Mouse (Mus musculus): ENCODE results near the gene Meioc. TPM values are rescaled to one million over a fixed set of nuclear protein-coding genes. Genes with fewer than 3 reads are reported as not detected.
A peak's percentile ranks its signal among the peaks of the same experiment; 100 is the strongest.

Meioc gene
- polyA plus RNA-seq, 1 experiment, result 0.01 TPM

- Histone ChIP-seq H3K36me3 (ENCODE audit: control insufficient read depth, insufficient read depth) (no peaks in the 10 kb centered on the region), H3K4me2 (ENCODE audit: low read depth) (peak overlapping the region; percentile 51), H3K79me2 (ENCODE audit: control insufficient read depth, insufficient read depth) (no peaks in the 10 kb centered on the region), H3K4me3 (no peak overlapping the region), H3K27me3 (ENCODE audit: control insufficient read depth, insufficient read depth, insufficient read length) (no peaks in the 10 kb centered on the region), H3ac (ENCODE audit: control insufficient read depth, insufficient read length) (no peak overlapping the region)
- TF ChIP-seq POLR2A (IDR thresholded peaks at IDR 0.05; ENCODE audit: insufficient read length, low read depth) (no peak), CEBPB (IDR thresholded peaks at IDR 0.05; ENCODE audit: insufficient read depth, poor library complexity, severe bottlenecking) (no peak), MYOD1 (IDR thresholded peaks at IDR 0.05; ENCODE audit: control insufficient read depth in 1 of 3, insufficient read length in 2 of 3, low read depth in 2 of 3) (peak in 2 of 3 experiments; percentile 93 to 94), TCF12 (IDR thresholded peaks at IDR 0.05; ENCODE audit: insufficient read depth, poor library complexity, severe bottlenecking) (peak; percentile 85), USF1 (IDR thresholded peaks at IDR 0.05; ENCODE audit: low read depth) (no peak), POLR2AphosphoS2 (IDR thresholded peaks at IDR 0.05; ENCODE audit: insufficient read length, low read depth) (no peak), SRF (IDR thresholded peaks at IDR 0.05; ENCODE audit: control insufficient read depth, insufficient read length, low read depth) (no peak), MAX (IDR thresholded peaks at IDR 0.05; ENCODE audit: low read depth) (no peak), TCF3 (IDR thresholded peaks at IDR 0.05; ENCODE audit: insufficient read length, low read depth) (peak; percentile 79), E2F4 (IDR thresholded peaks at IDR 0.05; ENCODE audit: insufficient read depth) (no peak), MYOG (IDR thresholded peaks at IDR 0.05; ENCODE audit: control insufficient read depth in 1 of 3, insufficient read depth in 1 of 3, insufficient read length in 2 of 3, low read depth in 2 of 3) (peak; percentile 69 to 98 (median 94)), REST (IDR thresholded peaks at IDR 0.05; ENCODE audit: insufficient read depth, insufficient read length) (no peak)
Measured at GRCm38 (mm10) chr11:102628529-102628928, 35.0 kb upstream of the Meioc start.

DNA sequence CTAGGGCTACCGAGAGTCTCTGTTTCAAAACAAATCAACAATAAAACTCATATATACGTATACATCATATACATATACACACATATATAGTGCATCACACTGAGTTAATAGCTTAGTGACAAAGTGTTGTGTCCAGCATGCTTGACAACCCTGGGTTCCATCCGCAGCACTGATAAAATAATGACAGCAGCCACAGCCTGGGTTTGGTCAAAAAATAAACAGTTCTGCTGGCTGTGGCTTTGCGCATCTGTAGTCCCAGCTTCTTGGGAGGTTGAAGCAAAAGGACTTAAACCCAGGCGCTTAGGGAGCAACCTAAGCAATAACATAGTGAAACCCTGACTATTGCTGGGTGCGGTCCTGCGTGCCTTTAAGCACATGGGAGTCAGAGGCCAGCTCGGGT lies 34.1 kb upstream of the Meioc start:
- no peak overlapping the region for H3ac ChIP-seq (ENCODE audit: control insufficient read depth, insufficient read length)
- no peak overlapping the region for H3K4me3 ChIP-seq
- peak overlapping the region; percentile 14 for H3K4me2 ChIP-seq (ENCODE audit: low read depth)
- no peaks in the 10 kb centered on the region for H3K27me3 ChIP-seq (ENCODE audit: control insufficient read depth, insufficient read depth, insufficient read length)
- no peaks in the 10 kb centered on the region for H3K79me2 ChIP-seq (ENCODE audit: control insufficient read depth, insufficient read depth)
- H3K36me3 ChIP-seq (ENCODE audit: control insufficient read depth, insufficient read depth), result no peaks in the 10 kb centered on the region
- TF ChIP-seq MYOD1 (IDR thresholded peaks at IDR 0.05; ENCODE audit: control insufficient read depth in 1 of 3, insufficient read length in 2 of 3, low read depth in 2 of 3) (no peak), USF1 (IDR thresholded peaks at IDR 0.05; ENCODE audit: low read depth) (no peak), TCF12 (IDR thresholded peaks at IDR 0.05; ENCODE audit: insufficient read depth, poor library complexity, severe bottlenecking) (no peak), SRF (IDR thresholded peaks at IDR 0.05; ENCODE audit: control insufficient read depth, insufficient read length, low read depth) (no peak), E2F4 (IDR thresholded peaks at IDR 0.05; ENCODE audit: insufficient read depth) (no peak), MYOG (IDR thresholded peaks at IDR 0.05; ENCODE audit: control insufficient read depth in 1 of 3, insufficient read depth in 1 of 3, insufficient read length in 2 of 3, low read depth in 2 of 3) (no peak), POLR2AphosphoS2 (IDR thresholded peaks at IDR 0.05; ENCODE audit: insufficient read length, low read depth) (no peak), TCF3 (IDR thresholded peaks at IDR 0.05; ENCODE audit: insufficient read length, low read depth) (no peak), REST (IDR thresholded peaks at IDR 0.05; ENCODE audit: insufficient read depth, insufficient read length) (no peak), POLR2A (IDR thresholded peaks at IDR 0.05; ENCODE audit: insufficient read length, low read depth) (no peak), MAX (IDR thresholded peaks at IDR 0.05; ENCODE audit: low read depth) (no peak), CEBPB (IDR thresholded peaks at IDR 0.05; ENCODE audit: insufficient read depth, poor library complexity, severe bottlenecking) (no peak)

DNA sequence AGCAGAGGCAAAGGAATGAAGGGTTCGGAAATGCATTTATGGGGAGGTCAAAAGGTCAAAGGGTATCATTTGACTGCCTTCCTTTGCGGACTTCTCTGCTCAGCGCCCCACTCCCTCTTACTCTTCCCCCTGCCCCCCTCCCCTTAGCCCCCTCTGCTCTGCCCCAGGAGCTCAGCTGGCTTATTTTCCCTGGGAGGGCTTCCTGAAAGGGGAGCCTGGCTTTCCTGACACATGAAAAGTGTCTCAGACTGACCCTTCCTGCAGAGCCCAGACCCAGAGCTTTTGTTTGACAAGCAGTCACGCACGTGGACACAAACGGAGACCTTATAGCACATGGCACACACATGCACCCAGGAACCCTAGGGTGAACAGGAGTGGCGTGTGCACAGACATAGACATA lies 32.8 kb upstream of the Meioc start:
- TF ChIP-seq E2F4 (IDR thresholded peaks at IDR 0.05; ENCODE audit: insufficient read depth) (no peak), SRF (IDR thresholded peaks at IDR 0.05; ENCODE audit: control insufficient read depth, insufficient read length, low read depth) (no peak), TCF12 (IDR thresholded peaks at IDR 0.05; ENCODE audit: insufficient read depth, poor library complexity, severe bottlenecking) (no peak), REST (IDR thresholded peaks at IDR 0.05; ENCODE audit: insufficient read depth, insufficient read length) (no peak), POLR2AphosphoS2 (IDR thresholded peaks at IDR 0.05; ENCODE audit: insufficient read length, low read depth) (no peak), MAX (IDR thresholded peaks at IDR 0.05; ENCODE audit: low read depth) (no peak), USF1 (IDR thresholded peaks at IDR 0.05; ENCODE audit: low read depth) (no peak), POLR2A (IDR thresholded peaks at IDR 0.05; ENCODE audit: insufficient read length, low read depth) (no peak), CEBPB (IDR thresholded peaks at IDR 0.05; ENCODE audit: insufficient read depth, poor library complexity, severe bottlenecking) (no peak)

DNA sequence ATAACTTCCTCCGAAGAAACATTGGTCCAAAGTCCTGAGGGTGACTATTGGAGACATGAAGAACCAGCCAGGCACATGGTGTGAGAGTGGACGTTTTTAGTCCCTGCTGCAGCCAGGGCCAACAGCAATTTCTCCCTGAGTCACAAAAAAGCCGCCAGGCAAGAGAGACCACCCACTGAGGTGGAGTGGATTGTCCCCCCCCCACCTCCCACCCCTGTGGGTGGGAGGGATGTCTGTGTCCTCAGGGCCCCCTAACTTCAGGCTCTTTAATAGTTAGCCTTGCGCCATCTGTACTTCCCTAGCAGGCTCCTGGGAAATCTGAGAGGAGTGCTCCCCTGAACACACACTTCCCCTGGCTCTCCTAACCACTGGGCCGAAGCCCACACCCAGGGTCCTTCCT lies 32.3 kb upstream of the Meioc start:
- no peak overlapping the region for H3K4me3 ChIP-seq
- no peak for TF ChIP-seq MYOD1 (IDR thresholded peaks at IDR 0.05; ENCODE audit: control insufficient read depth in 1 of 3, insufficient read length in 2 of 3, low read depth in 2 of 3)
- TF ChIP-seq USF1 (IDR thresholded peaks at IDR 0.05; ENCODE audit: low read depth), result no peak
- no peaks in the 10 kb centered on the region for H3K27me3 ChIP-seq (ENCODE audit: control insufficient read depth, insufficient read depth, insufficient read length)
- no peaks in the 10 kb centered on the region for H3K79me2 ChIP-seq (ENCODE audit: control insufficient read depth, insufficient read depth)
- no peaks in the 10 kb centered on the region for H3K36me3 ChIP-seq (ENCODE audit: control insufficient read depth, insufficient read depth)
- H3ac ChIP-seq (ENCODE audit: control insufficient read depth, insufficient read length), result no peak overlapping the region
- no peak overlapping the region for H3K4me2 ChIP-seq (ENCODE audit: low read depth)

More for the DNA sequence above, 32.8 kb upstream of the Meioc start:
- H3K36me3 ChIP-seq (ENCODE audit: control insufficient read depth, insufficient read depth), result no peaks in the 10 kb centered on the region
- no peaks in the 10 kb centered on the region for H3K27me3 ChIP-seq (ENCODE audit: control insufficient read depth, insufficient read depth, insufficient read length)
- H3K4me2 ChIP-seq (ENCODE audit: low read depth), result no peak overlapping the region
- no peaks in the 10 kb centered on the region for H3K79me2 ChIP-seq (ENCODE audit: control insufficient read depth, insufficient read depth)
- H3ac ChIP-seq (ENCODE audit: control insufficient read depth, insufficient read length), result no peak overlapping the region
- H3K4me3 ChIP-seq, result no peak overlapping the region

DNA sequence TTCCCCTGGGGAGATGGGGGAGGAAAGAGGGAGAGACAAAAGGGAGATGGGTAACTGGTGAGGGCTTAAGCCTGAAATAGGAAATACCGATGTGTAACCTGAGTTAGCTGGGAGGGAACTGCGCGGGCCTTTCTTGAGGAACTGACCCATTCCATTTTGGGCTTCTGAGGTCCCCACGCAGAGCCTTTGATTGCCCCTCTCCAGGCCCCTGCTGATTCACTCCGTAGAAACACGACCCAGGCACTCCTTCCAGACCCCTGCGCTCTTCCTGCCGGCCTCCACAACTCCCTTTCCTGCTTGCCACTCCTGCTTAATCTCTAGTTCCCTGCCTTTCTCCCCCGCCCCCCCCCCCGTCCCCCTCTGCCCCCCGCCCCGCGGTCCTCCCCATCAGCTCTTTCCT lies 30.8 kb upstream of the Meioc start:
- Histone ChIP-seq H3K4me3 (no peak overlapping the region), H3K27me3 (ENCODE audit: control insufficient read depth, insufficient read depth, insufficient read length) (no peaks in the 10 kb centered on the region), H3K36me3 (ENCODE audit: control insufficient read depth, insufficient read depth) (no peaks in the 10 kb centered on the region), H3K4me2 (ENCODE audit: low read depth) (no peak overlapping the region), H3K79me2 (ENCODE audit: control insufficient read depth, insufficient read depth) (no peaks in the 10 kb centered on the region), H3ac (ENCODE audit: control insufficient read depth, insufficient read length) (no peak overlapping the region)
- no peak for TF ChIP-seq SRF (IDR thresholded peaks at IDR 0.05; ENCODE audit: control insufficient read depth, insufficient read length, low read depth)
